Mouse (Mus musculus) myocyte (in vitro differentiated cells): ENCODE measurements around the gene Napsa.

Source experiments
- E2F4 ChIP-seq: IDR thresholded peaks from one replicate; pipeline ENCODE4 v1.6.1; 2011; ENCODE audit warnings: mild to moderate bottlenecking, control low read depth, moderate library complexity; ENCODE audit not compliant: insufficient read depth
- MAX ChIP-seq: IDR thresholded peaks from one replicate; pipeline ENCODE4 v1.6.1; 2011; ENCODE audit warnings: low read depth, mild to moderate bottlenecking, control low read depth
- POLR2A ChIP-seq: IDR thresholded peaks from one replicate; pipeline ENCODE4 v1.6.1; 2011; ENCODE audit warnings: low read depth, mild to moderate bottlenecking, control low read depth, moderate library complexity; ENCODE audit not compliant: insufficient read length
- POLR2AphosphoS2 ChIP-seq: IDR thresholded peaks from one replicate; pipeline ENCODE4 v1.6.1; 2011; ENCODE audit warnings: low read depth, control low read depth; ENCODE audit not compliant: insufficient read length
- REST ChIP-seq: IDR thresholded peaks from one replicate; pipeline ENCODE4 v1.6.1; 2011; ENCODE audit warnings: mild to moderate bottlenecking, control low read depth, moderate library complexity; ENCODE audit not compliant: insufficient read depth, insufficient read length
- TCF12 ChIP-seq: IDR thresholded peaks from one replicate; pipeline ENCODE4 v1.6.1; 2011; ENCODE audit warnings: mild to moderate bottlenecking, control low read depth; ENCODE audit not compliant: poor library complexity, insufficient read depth, severe bottlenecking
- USF1 ChIP-seq: IDR thresholded peaks from one replicate; pipeline ENCODE4 v1.6.1; 2011; ENCODE audit warnings: low read depth, mild to moderate bottlenecking, control low read depth, moderate library complexity

GRCm38 (mm10) chr7:44587676-44588075, 15.5 kb downstream of the Napsa start:
- no peak for TF ChIP-seq TCF12
- no peak for TF ChIP-seq REST
- no peak for TF ChIP-seq POLR2AphosphoS2
- TF ChIP-seq MAX: no peak
- no peak for TF ChIP-seq POLR2A
- TF ChIP-seq E2F4: no peak
- no peak for TF ChIP-seq USF1
